In genomic region chr5:66435158-66435557, GRCm38 (mm10) we compare ENCODE assay signal across 15 mouse cellular contexts.
"Had no signal": no experiment of that assay in that cellular context is flagged by ENCODE, and none has a peak within 500 bp of the region (broad histone marks: within the 10 kb centered on the region; RNA-seq: fewer than 3 reads in every experiment).

No protein-coding gene starts in this region.

- H3K4me1 ChIP-seq: neural tube, embryonic 15.5 days; stomach, embryonic 15.5 days had no signal

- H3K9ac ChIP-seq: neural tube, embryonic 15.5 days; stomach, embryonic 15.5 days had no signal

- H3K27me3 ChIP-seq: neural tube, embryonic 15.5 days; stomach, embryonic 15.5 days had no signal

- DNase-seq: retina, postnatal 1 day; right cerebral cortex, adult 18-20 months; right cerebral cortex, postnatal 14 days; right cerebral cortex, postnatal 25 days; right cerebral cortex, postnatal 4 days; spleen, adult 18-20 months; thymus, adult 18-20 months; thymus, adult 2 months; thymus, postnatal 14 days; thymus, postnatal 25 days; thymus, postnatal 36 days; thymus, postnatal 4 days had no signal

- H3K4me3 ChIP-seq: neural tube, embryonic 15.5 days; stomach, embryonic 15.5 days had no signal

- H3K27ac ChIP-seq: neural tube, embryonic 15.5 days; stomach, embryonic 15.5 days; stomach, postnatal 0 days had no signal

- H3K36me3 ChIP-seq: neural tube, embryonic 15.5 days; stomach, embryonic 15.5 days had no signal

- H3K4me2 ChIP-seq: neural tube, embryonic 15.5 days; stomach, embryonic 15.5 days had no signal

- H3K9me3 ChIP-seq: neural tube, embryonic 15.5 days; stomach, embryonic 15.5 days had no signal
